Mouse (Mus musculus) hindbrain, embryonic 16.5 days (tissue): ENCODE data around the gene Thsd7b. TPM values are rescaled to one million over a fixed set of nuclear protein-coding genes. Genes with fewer than 3 reads are reported as not detected.
"Not testable (repeated sequence)": the region's sequence is repeated elsewhere in the genome, so short reads cannot be mapped to it uniquely, and the experiment has no call there.

ENCODE experiments used
- ATAC-seq: fragments of 200-750 bp; cut with Nextera tagmentation; 2 replicates; pipeline ENCODE4 v1.8.0; 2017; ENCODE audit warnings: moderate TSS enrichment, moderate library complexity
- H3K27ac ChIP-seq: fragments of 300-500 bp; sonication (generic); 2 replicates; pipeline ENCODE4 v1.5.1; 2014; ENCODE audit warnings: low read depth, mild to moderate bottlenecking, control low read depth, low read length, moderate library complexity
- H3K27me3 ChIP-seq: fragments of 300-500 bp; sonication (generic); replicated peaks from 2 replicates; pipeline ENCODE4 v1.6.1; 2014; ENCODE audit warnings: low read length; ENCODE audit not compliant: control insufficient read depth, insufficient read depth
- H3K36me3 ChIP-seq: fragments of 300-500 bp; sonication (generic); 2 replicates; pipeline ENCODE4 v1.6.1; 2014; ENCODE audit warnings: mild to moderate bottlenecking, low read length, moderate library complexity, mixed read lengths; ENCODE audit not compliant: control insufficient read depth, insufficient read depth
- H3K4me1 ChIP-seq: fragments of 300-500 bp; sonication (generic); 2 replicates; pipeline ENCODE4 v1.6.1; 2014; ENCODE audit warnings: low read depth, low read length; ENCODE audit not compliant: control insufficient read depth, insufficient read depth
- H3K4me2 ChIP-seq: fragments of 300-500 bp; sonication (generic); 2 replicates; pipeline ENCODE4 v1.6.1; 2014; ENCODE audit warnings: mild to moderate bottlenecking, low read length, control low read depth, moderate library complexity
- H3K4me3 ChIP-seq: fragments of 300-500 bp; sonication (generic); 2 replicates; pipeline ENCODE4 v1.5.1; 2014; ENCODE audit warnings: mild to moderate bottlenecking, low read length, control low read depth, moderate library complexity
- H3K9ac ChIP-seq: fragments of 300-500 bp; sonication (generic); 2 replicates; pipeline ENCODE4 v1.6.1; 2014; ENCODE audit warnings: low read depth, mild to moderate bottlenecking, control low read depth, low read length, moderate library complexity
- H3K9me3 ChIP-seq: fragments of 300-500 bp; sonication (generic); 2 replicates; pipeline ENCODE4 v1.6.1; 2014; ENCODE audit warnings: mild to moderate bottlenecking, low read length, moderate library complexity; ENCODE audit not compliant: control insufficient read depth
- WGBS: fragments of 180-500 bp; shearing (Covaris S2); extraction: QIAGEN DNeasy Blood & Tissue Kit; methylation state at CpG from one replicate; pipeline ENCODE4 v1.1.7; 2014; 5-methylcytosine and 5-hydroxymethylcytosine counted together
- polyA plus RNA-seq: library from polyadenylated mRNA; unstranded; fragments of >200 nt; fragmentation: Nextera tagmentation; extraction: Ambion mirVana; gene quantifications from 2 replicates; pipeline ENCODE4 v1.2.1, GENCODE M21; 2015

The Thsd7b gene
- polyA plus RNA-seq, 1 experiment from 2014 or later = 14.7 TPM

GRCm38 (mm10) chr1:130113549-130113948 is 840.4 kb downstream of the Thsd7b start:
- Histone ChIP-seq H3K36me3 (no peaks in the 10 kb centered on the region), H3K27ac (no peak overlapping the region), H3K9me3 (no peaks in the 10 kb centered on the region), H3K27me3 (no peaks in the 10 kb centered on the region), H3K4me1 (no peaks in the 10 kb centered on the region), H3K9ac (no peak overlapping the region), H3K4me3 (no peak overlapping the region), H3K4me2 (no peak overlapping the region)
- WGBS = 98% methylated on average over 2 of the region's 2 CpGs
- no peak for ATAC-seq

GRCm38 (mm10) chr1:130130901-130131300 is 857.8 kb downstream of the Thsd7b start:
- 84% methylated on average over 3 of the region's 3 CpGs for WGBS
- no peaks in the 10 kb centered on the region for H3K9me3 ChIP-seq

GRCm38 (mm10) chr1:130166187-130166586 is 893.1 kb downstream of the Thsd7b start:
- Histone ChIP-seq H3K9ac (no peak overlapping the region), H3K9me3 (no peaks in the 10 kb centered on the region), H3K4me1 (no peaks in the 10 kb centered on the region), H3K27me3 (no peaks in the 10 kb centered on the region), H3K27ac (no peak overlapping the region), H3K4me3 (no peak overlapping the region), H3K4me2 (no peak overlapping the region), H3K36me3 (no peaks in the 10 kb centered on the region)
- no peak for ATAC-seq

More at GRCm38 (mm10) chr1:130130901-130131300, 857.8 kb downstream of the Thsd7b start:
- no peak overlapping the region for H3K9ac ChIP-seq
- H3K4me3 ChIP-seq = no peak overlapping the region
- no peaks in the 10 kb centered on the region for H3K36me3 ChIP-seq
- H3K4me2 ChIP-seq = no peak overlapping the region
- H3K27ac ChIP-seq = no peak overlapping the region
- ATAC-seq = no peak
- no peaks in the 10 kb centered on the region for H3K4me1 ChIP-seq
- H3K27me3 ChIP-seq = no peaks in the 10 kb centered on the region

- Histone ChIP-seq H3K27me3 (no peaks in the 10 kb centered on the region), H3K27ac (no peak overlapping the region), H3K4me3 (no peak overlapping the region), H3K4me2 (no peak overlapping the region), H3K4me1 (no peaks in the 10 kb centered on the region), H3K36me3 (no peaks in the 10 kb centered on the region), H3K9ac (no peak overlapping the region), H3K9me3 (no peaks in the 10 kb centered on the region)
- no peak for ATAC-seq
- WGBS = 65% methylated on average over 2 of the region's 2 CpGs
Measured at GRCm38 (mm10) chr1:130167260-130167659, 894.2 kb downstream of the Thsd7b start.

GRCm38 (mm10) chr1:130169875-130170274 is 896.8 kb downstream of the Thsd7b start:
- no peak for ATAC-seq
- Histone ChIP-seq H3K4me3 (no peak overlapping the region), H3K4me1 (no peaks in the 10 kb centered on the region), H3K4me2 (no peak overlapping the region), H3K9me3 (no peaks in the 10 kb centered on the region), H3K27me3 (no peaks in the 10 kb centered on the region), H3K36me3 (no peaks in the 10 kb centered on the region), H3K27ac (no peak overlapping the region), H3K9ac (no peak overlapping the region)
- WGBS = 56% methylated on average over 6 of the region's 6 CpGs

GRCm38 (mm10) chr1:130170290-130170689 is 897.2 kb downstream of the Thsd7b start:
- no peak overlapping the region for H3K4me2 ChIP-seq
- no peak overlapping the region for H3K9ac ChIP-seq
- H3K4me3 ChIP-seq = no peak overlapping the region
- no peaks in the 10 kb centered on the region for H3K4me1 ChIP-seq
- H3K27me3 ChIP-seq = no peaks in the 10 kb centered on the region
- no peaks in the 10 kb centered on the region for H3K36me3 ChIP-seq
- H3K27ac ChIP-seq = no peak overlapping the region
- ATAC-seq = no peak
- 10% methylated on average over 1 of the region's 1 CpGs for WGBS
- H3K9me3 ChIP-seq = no peaks in the 10 kb centered on the region

GRCm38 (mm10) chr1:130186836-130187235 is 913.7 kb downstream of the Thsd7b start:
- not testable (repeated sequence) for H3K27ac ChIP-seq, H3K36me3 ChIP-seq, H3K27me3 ChIP-seq, H3K4me3 ChIP-seq, H3K4me1 ChIP-seq, H3K9me3 ChIP-seq, H3K4me2 ChIP-seq, ATAC-seq, H3K9ac ChIP-seq
- 91% methylated on average over 7 of the region's 7 CpGs for WGBS

- H3K27me3 ChIP-seq = no peaks in the 10 kb centered on the region
- no peaks in the 10 kb centered on the region; the same call in 1 of the 2 replicates for H3K4me1 ChIP-seq
- WGBS = 44% methylated on average over 6 of the region's 6 CpGs
- H3K9ac ChIP-seq = no peak overlapping the region
- H3K36me3 ChIP-seq = no peaks in the 10 kb centered on the region
- H3K4me2 ChIP-seq = no peak overlapping the region
- H3K27ac ChIP-seq = no peak overlapping the region
- no peak overlapping the region for H3K4me3 ChIP-seq
- ATAC-seq = peak; percentile 85
- no peaks in the 10 kb centered on the region for H3K9me3 ChIP-seq
Measured at GRCm38 (mm10) chr1:130192190-130193028, 919.3 kb downstream of the Thsd7b start.

GRCm38 (mm10) chr1:130217404-130217803 is 944.3 kb downstream of the Thsd7b start:
- no peak overlapping the region for H3K4me2 ChIP-seq
- H3K36me3 ChIP-seq = no peaks in the 10 kb centered on the region
- H3K4me1 ChIP-seq = no peaks in the 10 kb centered on the region
- no peaks in the 10 kb centered on the region for H3K27me3 ChIP-seq
- ATAC-seq = no peak
- H3K27ac ChIP-seq = no peak overlapping the region
- WGBS = 67% methylated on average over 3 of the region's 3 CpGs
- no peak overlapping the region for H3K4me3 ChIP-seq
- H3K9me3 ChIP-seq = no peaks in the 10 kb centered on the region
- no peak overlapping the region for H3K9ac ChIP-seq
